Mouse (Mus musculus) hematopoietic stem cell, adult 5-6 weeks (primary cell): Measurements from ENCODE around the gene Gm19965. TPM values are rescaled to one million over a fixed set of nuclear protein-coding genes. Genes with fewer than 3 reads are reported as not detected.

Experiments
- ATAC-seq, 2 experiments: fragments of 125-278 bp in 1 of 2; replicated peaks in 1 of 2; 2 replicates each; pipeline ENCODE4 v1.8.0; 2016 to 2017; ENCODE audit warnings: inconsistent platforms in 2 of 2, mild to moderate bottlenecking in 2 of 2, moderate number of reproducible peaks in 2 of 2, low read depth in 1 of 2, moderate TSS enrichment in 1 of 2; ENCODE audit not compliant: low FRiP score in 2 of 2, poor library complexity in 2 of 2, severe bottlenecking in 2 of 2, insufficient read depth in 1 of 2, low TSS enrichment in 1 of 2
- total RNA-seq: library from RNA; stranded (forward); fragments of 172-1452, 232-1000 nt; gene quantifications from 2 replicates; pipeline ENCODE4 v1.2.3, GENCODE M21; 2017

Gene Gm19965
- total RNA-seq = not detected in 2 replicates

DNA sequence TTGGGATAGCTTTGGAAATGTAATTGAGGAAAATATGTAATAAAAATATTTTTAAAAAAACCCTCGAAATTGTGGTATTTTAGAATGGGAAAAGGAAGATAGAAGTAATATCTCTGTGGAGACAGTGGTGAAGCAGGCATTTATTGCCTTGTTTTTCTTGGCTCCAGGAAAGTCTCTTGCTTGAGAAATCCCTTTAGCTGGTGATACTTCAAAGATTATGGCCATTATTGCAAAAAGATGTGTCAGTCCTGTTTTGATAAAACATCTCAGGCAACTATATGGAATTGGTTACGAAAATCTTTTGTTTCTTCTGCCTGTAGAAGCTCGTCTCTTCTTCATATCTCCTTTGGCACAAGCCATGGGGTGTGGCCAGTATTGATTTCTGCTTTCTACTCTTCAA is at the start of gene Gm19965:
Gm19965 (plus strand) TSS at position 301 of the 400 bp plus-strand sequence.
- ATAC-seq = no peak

GRCm38 (mm10) chr1:116782471-116782989 is 20.3 kb upstream of the Gm19965 start:
- no peak for ATAC-seq
